32 mouse cellular contexts compared by ENCODE assay signal in genomic region chr8:92014704-92015103, GRCm38 (mm10).
DNase-seq lines count a peak whose midpoint lies in the region; ATAC-seq and TF ChIP-seq lines count a peak whose summit lies in the region.
"Had no signal": no experiment of that assay in that cellular context is flagged by ENCODE, and none has a peak within 500 bp of the region (broad histone marks: within the 10 kb centered on the region; RNA-seq: fewer than 3 reads in every experiment).

No protein-coding gene starts in this region.

- H3K4me2 ChIP-seq in hindbrain, embryonic 16.5 days (ENCODE audit: low read length): no peak overlapping the region
- H3K4me2 ChIP-seq in liver, embryonic 12.5 days: no peak overlapping the region
- no peak overlapping the region for H3K4me2 ChIP-seq in liver, postnatal 0 days (ENCODE audit: low read depth, low read length)
- H3K4me2 ChIP-seq: embryonic facial prominence, embryonic 12.5 days; heart, embryonic 11.5 days; hindbrain, embryonic 14.5 days; limb, embryonic 13.5 days; midbrain, embryonic 12.5 days; neural tube, embryonic 12.5 days had no signal

- no peaks in the 10 kb centered on the region for H3K9me3 ChIP-seq in hindbrain, embryonic 10.5 days
- no peaks in the 10 kb centered on the region for H3K9me3 ChIP-seq in hindbrain, embryonic 16.5 days (ENCODE audit: control insufficient read depth, low read length)
- H3K9me3 ChIP-seq in liver, embryonic 12.5 days (replicated peaks): no peaks in the 10 kb centered on the region
- H3K9me3 ChIP-seq in liver, postnatal 0 days (ENCODE audit: low read length): no peaks in the 10 kb centered on the region
- H3K9me3 ChIP-seq: embryonic facial prominence, embryonic 12.5 days; limb, embryonic 13.5 days; midbrain, embryonic 12.5 days; neural tube, embryonic 12.5 days had no signal

- H3K4me3 ChIP-seq in hindbrain, embryonic 10.5 days: no peak overlapping the region
- no peak overlapping the region for H3K4me3 ChIP-seq in hindbrain, embryonic 16.5 days (ENCODE audit: low read length)
- no peak overlapping the region for H3K4me3 ChIP-seq in liver, embryonic 12.5 days
- H3K4me3 ChIP-seq in liver, postnatal 0 days (ENCODE audit: low read depth, low read length): no peak overlapping the region
- H3K4me3 ChIP-seq: embryonic facial prominence, embryonic 12.5 days; gastrocnemius, adult 2 months; limb, embryonic 13.5 days; midbrain, embryonic 12.5 days; myocyte; neural tube, embryonic 12.5 days had no signal

- ATAC-seq in hindbrain, embryonic 16.5 days: no peak
- peak; percentile 65; the same call in 1 of the 2 replicates for ATAC-seq in common myeloid progenitor, adult 5-6 weeks (replicated peaks; ENCODE audit: low read depth, poor library complexity, severe bottlenecking)
- ATAC-seq in liver, embryonic 12.5 days: peak; percentile 91
- ATAC-seq in liver, postnatal 0 days: peak; percentile 89
- ATAC-seq in inflammation-experienced regulatory T-cells, adult 6 months: no peak
- ATAC-seq: forebrain, embryonic 16.5 days had no signal

- no peaks in the 10 kb centered on the region for H3K36me3 ChIP-seq in hindbrain, embryonic 10.5 days
- no peaks in the 10 kb centered on the region for H3K36me3 ChIP-seq in hindbrain, embryonic 16.5 days (ENCODE audit: control insufficient read depth, insufficient read depth, low read length)
- H3K36me3 ChIP-seq in liver, embryonic 12.5 days: no peaks in the 10 kb centered on the region
- H3K36me3 ChIP-seq in liver, postnatal 0 days (replicated peaks; ENCODE audit: insufficient read depth, low read length): no peaks in the 10 kb centered on the region
- H3K36me3 ChIP-seq: embryonic facial prominence, embryonic 12.5 days; limb, embryonic 13.5 days; midbrain, embryonic 12.5 days; neural tube, embryonic 12.5 days had no signal

- 0 out of 2 replicates have a peak overlapping the region, but pooled peaks have one; percentile 46 for H3K27ac ChIP-seq in hindbrain, embryonic 10.5 days
- no peak overlapping the region for H3K27ac ChIP-seq in hindbrain, embryonic 16.5 days (ENCODE audit: low read depth, low read length)
- no peak overlapping the region for H3K27ac ChIP-seq in liver, embryonic 12.5 days
- no peak overlapping the region for H3K27ac ChIP-seq in liver, postnatal 0 days (ENCODE audit: low read depth)
- H3K27ac ChIP-seq: embryonic facial prominence, embryonic 12.5 days; gastrocnemius, adult 2 months; hindbrain, embryonic 14.5 days; limb, embryonic 13.5 days; macrophage; midbrain, embryonic 12.5 days; neural tube, embryonic 12.5 days had no signal

- 90% methylated on average over 4 of the region's 4 CpGs for WGBS in hindbrain, embryonic 10.5 days
- 95% methylated on average over 4 of the region's 4 CpGs for WGBS in hindbrain, embryonic 16.5 days
- 28% methylated on average over 4 of the region's 4 CpGs for WGBS in liver, embryonic 12.5 days (ENCODE audit: insufficient replicate concordance)
- WGBS in liver, postnatal 0 days (ENCODE audit: insufficient replicate concordance): 53% methylated on average over 4 of the region's 4 CpGs

- TF ChIP-seq EP300 in liver, postnatal 0 days (IDR thresholded peaks at IDR 0.05; ENCODE audit: low read depth): peak; percentile 85

- peaks cover 3% of the 10 kb centered on the region for H3K4me1 ChIP-seq in hindbrain, embryonic 10.5 days (replicated peaks)
- H3K4me1 ChIP-seq in hindbrain, embryonic 16.5 days (ENCODE audit: control insufficient read depth, insufficient read depth, low read depth, low read length): no peaks in the 10 kb centered on the region
- H3K4me1 ChIP-seq in liver, embryonic 12.5 days: peaks cover 17% of the 10 kb centered on the region
- no peaks in the 10 kb centered on the region for H3K4me1 ChIP-seq in liver, postnatal 0 days (ENCODE audit: insufficient read depth)
- H3K4me1 ChIP-seq: embryonic facial prominence, embryonic 12.5 days; limb, embryonic 13.5 days; midbrain, embryonic 12.5 days; neural tube, embryonic 12.5 days had no signal

- peaks cover 35% of the 10 kb centered on the region for H3K27me3 ChIP-seq in hindbrain, embryonic 10.5 days (ENCODE audit: insufficient read depth, poor library complexity, severe bottlenecking)
- peaks cover 2% of the 10 kb centered on the region; the same call in 1 of the 2 replicates for H3K27me3 ChIP-seq in hindbrain, embryonic 16.5 days (replicated peaks; ENCODE audit: control insufficient read depth, insufficient read depth, low read length)
- H3K27me3 ChIP-seq in liver, embryonic 12.5 days (replicated peaks): peaks cover 3% of the 10 kb centered on the region; the same call in 1 of the 2 replicates
- H3K27me3 ChIP-seq in liver, postnatal 0 days (ENCODE audit: insufficient read depth, low read length): no peaks in the 10 kb centered on the region
- H3K27me3 ChIP-seq: CH12.LX; embryonic facial prominence, embryonic 12.5 days had no signal

- no peak for DNase-seq in hindbrain, embryonic 10.5 days (ENCODE audit: low spot score)
- no peak for DNase-seq in liver, postnatal 0 days
- DNase-seq in layer of hippocampus, postnatal 25 days (ENCODE audit: extremely low spot score in 1 of 2, low spot score in 1 of 2): no peak
- DNase-seq in embryo, embryonic 10.5 days (ENCODE audit: low spot score): no peak
- DNase-seq: adrenal gland, postnatal 10 days; cerebellum, adult 8-10 months; cerebellum, postnatal 25 days; embryo, embryonic 11 days; gastrocnemius, adult 2 months; gastrocnemius, postnatal 36 days; heart, adult 18-20 months; heart, postnatal 36 days; kidney, adult 18-20 months; kidney, postnatal 14 days; lung, adult 2 months; lung, postnatal 10 days; right cerebral cortex, adult 18-20 months; thymus, postnatal 14 days had no signal

- TF ChIP-seq CTCF in liver, postnatal 0 days (IDR thresholded peaks at IDR 0.05; ENCODE audit: low read depth): no peak

- H3K9ac ChIP-seq in hindbrain, embryonic 16.5 days (ENCODE audit: low read depth, low read length): no peak overlapping the region
- no peak overlapping the region for H3K9ac ChIP-seq in liver, embryonic 12.5 days
- no peak overlapping the region for H3K9ac ChIP-seq in liver, postnatal 0 days (replicated peaks)
- H3K9ac ChIP-seq: embryonic facial prominence, embryonic 12.5 days; hindbrain, embryonic 14.5 days; limb, embryonic 13.5 days; midbrain, embryonic 12.5 days; neural tube, embryonic 12.5 days had no signal

Comparison
In these comparisons a context has a peak if more than half of its experiments do, and no peak if none do; other contexts are left out.
1. ATAC-seq: peak in common myeloid progenitor, adult 5-6 weeks (single experiment), liver, embryonic 12.5 days (single experiment) and liver, postnatal 0 days (single experiment); none in hindbrain, embryonic 16.5 days (single experiment) and inflammation-experienced regulatory T-cells, adult 6 months (single experiment).